Mouse (Mus musculus) T-helper 1 cell (primary cell): ENCODE results near the gene Olfml2a.
"Not testable (repeated sequence)": the region's sequence is repeated elsewhere in the genome, so short reads cannot be mapped to it uniquely, and the experiment has no call there.

Experiments used
- in situ Hi-C: fragments of 300-600 bp; cut with MboI, MseI; formaldehyde crosslinking; loops from one replicate; pipeline ENCODE4 v1.15.1; 2025; ENCODE audit warnings: high pct_unique_total_duplicates

Gene Olfml2a

GRCm38 (mm10) chr2:39007865-39008264, 76.1 kb downstream of the Olfml2a start:
- in situ Hi-C loops, result no loop called here

DNA sequence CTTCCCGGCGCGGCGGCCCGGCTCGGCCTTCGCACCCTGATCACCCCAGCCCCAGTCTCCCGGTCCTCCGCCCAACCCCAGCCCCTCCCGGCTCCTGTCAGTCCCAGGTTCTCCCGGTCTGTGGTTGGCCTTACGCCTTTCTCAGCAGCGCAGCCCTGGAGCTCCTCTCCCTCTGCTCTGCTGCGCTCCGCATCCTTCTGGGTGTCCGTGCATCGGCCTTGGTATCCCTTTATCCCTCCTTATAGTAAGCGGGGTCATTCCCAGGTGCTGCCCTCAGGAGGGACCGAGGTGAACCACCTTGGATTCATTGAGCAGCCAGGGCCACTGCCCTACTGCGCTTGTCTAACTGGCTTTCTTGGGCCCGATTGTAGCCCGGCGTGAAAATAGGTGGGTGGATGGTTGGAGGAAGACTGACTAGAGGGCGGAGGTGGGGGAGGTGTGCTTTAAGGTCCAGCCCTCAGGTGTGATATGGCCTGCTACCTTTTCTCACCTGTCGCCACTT, 76.6 kb downstream of the Olfml2a start:
- in situ Hi-C loops, result no loop called here

GRCm38 (mm10) chr2:39008954-39009365, 77.2 kb downstream of the Olfml2a start:
- in situ Hi-C loops, result no loop called here

GRCm38 (mm10) chr2:39010144-39010543, 78.4 kb downstream of the Olfml2a start:
- in situ Hi-C loops, result not testable (repeated sequence)

GRCm38 (mm10) chr2:39011264-39011663, 79.5 kb downstream of the Olfml2a start:
- in situ Hi-C loops, result no loop called here

- in situ Hi-C loops, result no loop called here
Measured at GRCm38 (mm10) chr2:39011971-39012370, 80.2 kb downstream of the Olfml2a start.

DNA sequence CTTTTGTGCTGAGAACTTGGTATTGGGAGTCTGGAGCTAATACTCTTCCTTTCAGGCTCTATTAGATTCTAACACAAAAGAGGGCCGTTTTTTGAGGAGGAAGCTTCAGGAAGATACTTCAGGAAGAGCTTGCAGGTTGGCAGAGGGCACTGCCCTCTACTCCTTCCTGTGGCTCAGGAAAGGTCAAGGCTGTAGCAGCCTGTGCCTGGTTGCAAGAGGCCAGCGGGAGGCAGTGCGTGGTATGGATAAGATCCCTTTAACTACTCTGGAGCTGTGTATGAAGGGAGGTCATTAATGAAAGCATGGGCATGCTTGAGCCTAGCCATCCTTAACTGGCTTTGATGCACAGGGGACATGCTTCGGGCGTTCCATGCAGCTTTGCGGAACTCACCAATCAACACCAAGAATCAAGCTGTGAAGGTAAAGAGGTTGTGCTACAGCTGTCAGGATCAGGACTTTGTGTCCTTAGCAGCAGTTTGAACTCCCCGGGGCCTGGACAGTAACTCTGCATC, 81.0 kb downstream of the Olfml2a start:
- in situ Hi-C loops, result no loop called here
